Mouse (Mus musculus) thymus, adult 2 months (tissue): ENCODE measurements around the gene Mthfd2l. TPM values are rescaled to one million over a fixed set of nuclear protein-coding genes. Genes with fewer than 3 reads are reported as not detected.

ENCODE experiments used
- DNase-seq: peaks from one replicate; pipeline ENCODE4 v3.0.0; 2021
- H3K27ac ChIP-seq: fragments of 200-500 bp; 2 replicates; pipeline ENCODE4 v1.5.1; 2012; ENCODE audit warnings: low read length, control low read depth; ENCODE audit not compliant: control insufficient read depth, insufficient read depth
- H3K27me3 ChIP-seq: fragments of 200-500 bp; 2 replicates; pipeline ENCODE4 v1.6.1; 2012; ENCODE audit warnings: mild to moderate bottlenecking, low read length, moderate library complexity, mixed read lengths; ENCODE audit not compliant: control insufficient read depth, insufficient read depth
- H3K36me3 ChIP-seq: fragments of 200-500 bp; 2 replicates; pipeline ENCODE4 v1.6.1; 2012; ENCODE audit warnings: mild to moderate bottlenecking, low read length, moderate library complexity; ENCODE audit not compliant: control insufficient read depth, insufficient read depth
- H3K4me1 ChIP-seq: fragments of 200-500 bp; replicated peaks from 2 replicates; pipeline ENCODE4 v1.6.1; 2012; ENCODE audit warnings: low read length; ENCODE audit not compliant: control insufficient read depth, insufficient read depth
- H3K4me3 ChIP-seq: fragments of 200-500 bp; 2 replicates; pipeline ENCODE4 v1.5.1; 2012; ENCODE audit warnings: mild to moderate bottlenecking, low read length, control low read depth, moderate library complexity; ENCODE audit not compliant: control insufficient read depth, insufficient read depth
- CTCF ChIP-seq: fragments of 200-500 bp; IDR thresholded peaks from 2 replicates; pipeline ENCODE4 v1.5.1; 2012; ENCODE audit warnings: mild to moderate bottlenecking, control low read depth, low read length, moderate library complexity, borderline replicate concordance; ENCODE audit not compliant: control insufficient read depth, poor library complexity, insufficient read depth; ENCODE audit errors: extremely low read depth
- POLR2A ChIP-seq: fragments of 200-500 bp; IDR thresholded peaks from 2 replicates; pipeline ENCODE4 v1.6.1; 2012; ENCODE audit warnings: mild to moderate bottlenecking, low read length, control low read depth, moderate library complexity; ENCODE audit not compliant: control insufficient read depth, poor library complexity, insufficient read depth; ENCODE audit errors: extremely low read depth
- WGBS: fragments of 180-500 bp; shearing (Covaris S2); methylation state at CpG from one replicate; pipeline ENCODE4 v1.1.7; 2018; 5-methylcytosine and 5-hydroxymethylcytosine counted together
- polyA plus RNA-seq: library from polyadenylated mRNA; depleted of rRNA; stranded (reverse); fragments of >200 nt; gene quantifications from 2 replicates; pipeline ENCODE4 v1.2.3, GENCODE M21; 2012; rRNA removed

The Mthfd2l gene
- polyA plus RNA-seq: 23.5 and 32.5 TPM in 2 replicates

- no peak within 1 kb of the TSS for H3K27ac ChIP-seq
- H3K4me1 ChIP-seq: no peaks in the 10 kb centered on the region
- DNase-seq: peak; percentile 82
- no peaks in the 10 kb centered on the region for H3K36me3 ChIP-seq
- no peaks in the 10 kb centered on the region for H3K27me3 ChIP-seq
- peak; percentile 96 for TF ChIP-seq CTCF
- peak; percentile 48; the same call in 1 of the 2 replicates for TF ChIP-seq POLR2A
- H3K4me3 ChIP-seq: peak within 1 kb of the TSS; percentile 58
- WGBS: under 1% methylated on average over 79 of the region's 79 CpGs
Measured at GRCm38 (mm10) chr5:90930971-90931851, at the start of gene Mthfd2l. Gene Mthfd2l (plus strand): TSS chr5:90931117.

- Histone ChIP-seq H3K4me1 (no peaks in the 10 kb centered on the region), H3K27me3 (no peaks in the 10 kb centered on the region), H3K36me3 (no peaks in the 10 kb centered on the region), H3K4me3 (no peak overlapping the region), H3K27ac (no peak overlapping the region)
- 76% methylated on average over 5 of the region's 5 CpGs for WGBS
- no peak for DNase-seq
- TF ChIP-seq POLR2A (no peak), CTCF (no peak)
Measured at GRCm38 (mm10) chr5:90881682-90882081, 49.2 kb upstream of the Mthfd2l start.

- Histone ChIP-seq H3K27ac (no peak overlapping the region), H3K36me3 (no peaks in the 10 kb centered on the region), H3K27me3 (no peaks in the 10 kb centered on the region), H3K4me3 (no peak overlapping the region), H3K4me1 (no peaks in the 10 kb centered on the region)
- DNase-seq: no peak
- TF ChIP-seq CTCF: no peak
- no peak for TF ChIP-seq POLR2A
- 92% methylated on average over 5 of the region's 5 CpGs for WGBS
Measured at GRCm38 (mm10) chr5:90882146-90882545, 48.8 kb upstream of the Mthfd2l start.

GRCm38 (mm10) chr5:90884628-90885242 is 46.2 kb upstream of the Mthfd2l start:
- Histone ChIP-seq H3K4me1 (no peaks in the 10 kb centered on the region), H3K36me3 (no peaks in the 10 kb centered on the region), H3K27me3 (no peaks in the 10 kb centered on the region), H3K27ac (no peak overlapping the region), H3K4me3 (no peak overlapping the region)
- DNase-seq: no peak
- WGBS: 70% methylated on average over 2 of the region's 2 CpGs
- TF ChIP-seq POLR2A (no peak), CTCF (no peak)

GRCm38 (mm10) chr5:90888661-90889060 is 42.3 kb upstream of the Mthfd2l start:
- TF ChIP-seq CTCF: no peak
- no peak for TF ChIP-seq POLR2A
- DNase-seq: no peak
- H3K4me3 ChIP-seq: no peak overlapping the region
- no peaks in the 10 kb centered on the region for H3K4me1 ChIP-seq
- no peaks in the 10 kb centered on the region for H3K36me3 ChIP-seq
- H3K27ac ChIP-seq: no peak overlapping the region
- no peaks in the 10 kb centered on the region; the same call in 1 of the 2 replicates for H3K27me3 ChIP-seq
- WGBS: 86% methylated on average over 5 of the region's 5 CpGs
